Mouse (Mus musculus): Measurements from ENCODE around the gene Heatr5a. TPM values are rescaled to one million over a fixed set of nuclear protein-coding genes. Genes with fewer than 3 reads are reported as not detected.

The Heatr5a gene
- polyA plus RNA-seq, 1 experiment from 2014 or later = 12.7 TPM

DNA sequence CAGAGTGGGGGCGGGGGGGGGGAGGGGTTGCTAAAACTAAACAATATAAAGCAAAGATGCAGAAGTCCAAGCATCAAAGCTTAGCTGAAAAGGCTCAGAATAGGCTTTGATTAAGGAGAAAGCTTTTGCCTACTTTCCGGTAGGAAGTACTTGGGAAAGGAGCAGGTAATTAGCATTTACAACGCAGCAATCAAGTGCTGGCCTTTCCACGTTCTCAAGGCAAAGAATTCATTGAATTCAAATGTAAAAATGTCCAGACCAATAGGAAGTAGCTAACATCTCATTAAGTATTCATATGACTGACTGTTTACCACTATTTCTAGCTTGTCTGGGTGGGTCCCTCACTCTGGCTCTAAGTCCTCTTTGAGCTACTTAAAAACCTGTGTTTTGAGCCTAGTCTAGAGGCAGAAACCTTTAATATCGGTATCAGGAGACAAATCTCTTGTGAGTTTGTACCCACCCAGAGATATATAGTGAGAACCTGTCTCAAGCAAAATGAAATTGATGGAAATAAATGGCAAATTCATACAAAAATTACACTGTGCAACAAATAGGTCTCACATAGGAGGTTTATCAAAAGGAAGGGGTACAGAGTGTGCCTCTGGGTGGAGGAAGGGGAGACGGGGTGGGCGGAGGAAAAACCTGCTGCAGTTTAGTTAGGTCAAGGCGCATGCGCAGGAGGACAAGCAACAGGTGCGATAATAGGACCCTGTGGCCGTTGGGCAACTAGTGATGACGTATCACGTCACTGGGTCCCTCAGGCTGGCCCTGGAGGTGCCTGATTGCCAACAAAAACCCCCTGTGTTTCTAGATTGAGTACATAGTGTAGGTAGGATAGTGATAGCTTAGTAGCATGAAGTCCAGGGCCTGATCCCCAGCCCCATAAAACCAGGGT, 112.7 kb downstream of the Heatr5a start:
- no peak overlapping the region for H3K27ac ChIP-seq (replicated peaks)
- WGBS = 66% methylated on average over 13 of the region's 13 CpGs

DNA sequence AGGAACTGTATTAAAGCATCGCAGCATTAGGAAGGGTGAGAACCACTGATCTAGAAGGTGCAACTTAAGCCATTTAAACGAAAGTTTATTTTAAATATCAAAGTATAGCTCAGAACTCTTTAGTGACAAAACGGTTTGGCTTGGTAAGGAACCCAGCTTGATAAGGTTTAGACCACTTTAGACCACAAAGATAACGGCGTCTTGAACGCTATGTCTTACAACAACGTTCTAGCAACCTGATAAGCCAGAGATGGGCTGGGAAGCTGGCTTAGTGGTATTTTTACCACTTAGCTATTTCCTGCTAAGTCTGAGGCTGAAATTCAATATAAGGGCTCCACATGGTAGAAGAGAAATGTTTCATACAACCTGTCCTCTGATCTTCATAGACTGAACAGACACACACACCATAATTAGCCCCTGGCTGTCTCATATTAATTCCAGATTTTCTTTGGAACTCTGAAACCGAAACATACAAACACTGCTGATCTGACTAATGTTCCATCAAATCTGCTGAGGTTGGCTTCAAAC, 114.3 kb downstream of the Heatr5a start:
- 71% methylated on average over 8 of the region's 8 CpGs for WGBS
- H3K9me3 ChIP-seq (replicated peaks) = no peaks in the 10 kb centered on the region
- H3K27ac ChIP-seq (replicated peaks) = no peak overlapping the region
- no peaks in the 10 kb centered on the region for H3K36me3 ChIP-seq
- H3K27me3 ChIP-seq = no peaks in the 10 kb centered on the region
- no peak overlapping the region for H3K4me3 ChIP-seq (replicated peaks)
- H3K9ac ChIP-seq = no peak overlapping the region
- H3K4me2 ChIP-seq (replicated peaks) = no peak overlapping the region
- no peaks in the 10 kb centered on the region for H3K4me1 ChIP-seq
- ATAC-seq (ENCODE audit: insufficient number of reproducible peaks, low FRiP score, low TSS enrichment, low read depth) = no peak

More for the DNA sequence above, 112.7 kb downstream of the Heatr5a start:
- Histone ChIP-seq H3K4me2 (replicated peaks) (no peak overlapping the region), H3K4me1 (no peaks in the 10 kb centered on the region), H3K36me3 (no peaks in the 10 kb centered on the region), H3K4me3 (replicated peaks) (no peak overlapping the region), H3K9ac (no peak overlapping the region), H3K27me3 (no peaks in the 10 kb centered on the region), H3K9me3 (replicated peaks) (no peaks in the 10 kb centered on the region)
- no peak for ATAC-seq (ENCODE audit: insufficient number of reproducible peaks, low FRiP score, low TSS enrichment, low read depth)

DNA sequence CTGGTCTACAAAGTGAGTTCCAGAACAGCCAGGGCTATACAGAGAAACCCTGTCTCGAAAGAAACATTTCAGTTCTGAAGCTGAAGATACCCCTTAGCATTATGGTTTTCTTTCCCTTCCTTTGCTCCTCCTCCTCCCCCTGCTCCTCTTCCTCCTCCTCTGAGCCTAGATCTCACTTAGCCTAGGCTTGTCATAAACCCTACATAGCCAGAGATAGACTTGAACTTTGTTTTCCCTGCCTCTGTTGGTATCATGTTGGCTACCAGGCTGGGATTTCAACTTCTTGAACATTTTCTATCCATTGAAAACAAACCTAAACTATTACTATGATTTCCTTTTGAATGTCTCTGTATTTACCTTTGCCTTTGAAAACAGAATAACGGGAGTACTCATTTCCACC, 115.2 kb downstream of the Heatr5a start:
- H3K36me3 ChIP-seq = no peaks in the 10 kb centered on the region
- no peaks in the 10 kb centered on the region for H3K4me1 ChIP-seq
- no peak overlapping the region for H3K9ac ChIP-seq
- ATAC-seq (ENCODE audit: insufficient number of reproducible peaks, low FRiP score, low TSS enrichment, low read depth) = no peak
- WGBS = 90% methylated on average over 2 of the region's 2 CpGs
- H3K27me3 ChIP-seq = no peaks in the 10 kb centered on the region
- no peaks in the 10 kb centered on the region for H3K9me3 ChIP-seq (replicated peaks)
- no peak overlapping the region for H3K27ac ChIP-seq (replicated peaks)
- no peak overlapping the region for H3K4me3 ChIP-seq (replicated peaks)
- H3K4me2 ChIP-seq (replicated peaks) = no peak overlapping the region

DNA sequence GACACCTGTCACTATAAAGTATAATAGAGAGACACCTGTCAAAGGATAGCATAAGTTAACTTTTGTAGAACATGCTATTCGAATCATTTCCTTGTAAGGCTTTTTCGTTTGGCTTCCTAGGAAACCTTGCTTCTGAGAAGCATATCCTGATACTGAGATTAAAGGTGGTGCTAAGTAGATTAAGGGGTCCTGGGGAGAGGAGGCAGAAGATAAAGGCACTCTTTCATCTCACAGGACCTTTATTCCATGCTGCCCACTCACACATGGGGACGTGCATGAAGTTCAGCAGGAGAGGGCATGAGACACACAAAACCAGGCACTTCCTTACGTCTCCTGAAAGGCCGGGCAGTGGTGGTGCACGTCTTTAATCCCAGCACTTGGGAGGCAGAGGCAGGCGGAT, 115.7 kb downstream of the Heatr5a start:
- Histone ChIP-seq H3K4me1 (no peaks in the 10 kb centered on the region), H3K36me3 (no peaks in the 10 kb centered on the region), H3K27ac (replicated peaks) (no peak overlapping the region), H3K27me3 (no peaks in the 10 kb centered on the region), H3K9me3 (replicated peaks) (no peaks in the 10 kb centered on the region), H3K4me3 (replicated peaks) (no peak overlapping the region), H3K9ac (no peak overlapping the region), H3K4me2 (replicated peaks) (no peak overlapping the region)
- ATAC-seq (ENCODE audit: insufficient number of reproducible peaks, low FRiP score, low TSS enrichment, low read depth) = no peak
- 78% methylated on average over 7 of the region's 7 CpGs for whole genome bisulfite sequencing

DNA sequence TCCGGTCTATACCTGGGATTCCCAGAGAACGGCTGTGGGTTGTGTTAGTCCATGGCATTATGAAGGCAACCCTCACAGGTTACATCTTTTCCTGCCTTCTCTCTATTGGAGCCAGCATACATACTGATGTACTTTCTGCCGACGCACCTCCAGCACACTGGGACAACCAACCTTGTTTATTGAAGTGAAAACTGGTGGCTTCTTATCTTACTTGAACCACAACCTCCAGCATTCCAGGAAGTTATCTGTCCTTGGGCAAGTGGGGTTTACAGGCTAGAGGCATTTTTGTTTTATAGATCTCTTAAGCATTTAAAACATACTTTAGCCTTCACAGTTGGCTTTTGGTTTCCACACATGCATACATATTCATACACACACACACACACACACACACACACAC, 119.5 kb downstream of the Heatr5a start:
- Histone ChIP-seq H3K4me1 (no peaks in the 10 kb centered on the region), H3K9ac (no peak overlapping the region), H3K4me3 (replicated peaks) (no peak overlapping the region), H3K9me3 (replicated peaks) (no peaks in the 10 kb centered on the region), H3K36me3 (no peaks in the 10 kb centered on the region), H3K27me3 (no peaks in the 10 kb centered on the region), H3K4me2 (replicated peaks) (no peak overlapping the region), H3K27ac (replicated peaks) (no peak overlapping the region)
- WGBS = 90% methylated on average over 4 of the region's 4 CpGs
- ATAC-seq (ENCODE audit: insufficient number of reproducible peaks, low FRiP score, low TSS enrichment, low read depth) = no peak

GRCm38 (mm10) chr12:51851155-51851554, 120.0 kb downstream of the Heatr5a start:
- H3K27me3 ChIP-seq = no peaks in the 10 kb centered on the region
- H3K4me1 ChIP-seq = no peaks in the 10 kb centered on the region
- no peak overlapping the region for H3K4me3 ChIP-seq (replicated peaks)
- no peaks in the 10 kb centered on the region for H3K9me3 ChIP-seq (replicated peaks)
- no peak overlapping the region for H3K9ac ChIP-seq
- no peak overlapping the region for H3K4me2 ChIP-seq (replicated peaks)
- WGBS = 88% methylated on average over 3 of the region's 3 CpGs
- H3K27ac ChIP-seq (replicated peaks) = no peak overlapping the region
- H3K36me3 ChIP-seq = no peaks in the 10 kb centered on the region
- no peak for ATAC-seq (ENCODE audit: insufficient number of reproducible peaks, low FRiP score, low TSS enrichment, low read depth)

- Histone ChIP-seq H3K36me3 (no peaks in the 10 kb centered on the region), H3K4me1 (no peaks in the 10 kb centered on the region), H3K9me3 (replicated peaks) (no peaks in the 10 kb centered on the region), H3K4me2 (replicated peaks) (no peak overlapping the region), H3K9ac (no peak overlapping the region), H3K27me3 (no peaks in the 10 kb centered on the region), H3K27ac (replicated peaks) (no peak overlapping the region), H3K4me3 (replicated peaks) (no peak overlapping the region)
- no peak for ATAC-seq (ENCODE audit: insufficient number of reproducible peaks, low FRiP score, low TSS enrichment, low read depth)
- 84% methylated on average over 4 of the region's 4 CpGs for WGBS
These were observed 120.8 kb downstream of the Heatr5a start for GRCm38 (mm10) chr12:51850339-51850738.

GRCm38 (mm10) chr12:51849902-51850301, 121.2 kb downstream of the Heatr5a start:
- H3K27ac ChIP-seq (replicated peaks) = no peak overlapping the region
- 67% methylated on average over 2 of the region's 2 CpGs for WGBS
- H3K4me3 ChIP-seq (replicated peaks) = no peak overlapping the region
- H3K4me2 ChIP-seq (replicated peaks) = no peak overlapping the region
- ATAC-seq (ENCODE audit: insufficient number of reproducible peaks, low FRiP score, low TSS enrichment, low read depth) = no peak
- H3K9ac ChIP-seq = no peak overlapping the region
- no peaks in the 10 kb centered on the region for H3K27me3 ChIP-seq
- no peaks in the 10 kb centered on the region for H3K9me3 ChIP-seq (replicated peaks)
- H3K4me1 ChIP-seq = 0 out of 2 replicates have a peak, but pooled peaks cover 2% of the 10 kb centered on the region
- H3K36me3 ChIP-seq = no peaks in the 10 kb centered on the region

- peak overlapping the region; percentile 53 for H3K27ac ChIP-seq (replicated peaks)
- H3K4me3 ChIP-seq (replicated peaks) = no peak overlapping the region
- ATAC-seq (ENCODE audit: insufficient number of reproducible peaks, low FRiP score, low TSS enrichment, low read depth) = no peak
- 50% methylated on average over 9 of the region's 9 CpGs for WGBS
- H3K4me2 ChIP-seq (replicated peaks) = no peak overlapping the region
- H3K9ac ChIP-seq = no peak overlapping the region
- no peaks in the 10 kb centered on the region for H3K9me3 ChIP-seq (replicated peaks)
- H3K36me3 ChIP-seq = no peaks in the 10 kb centered on the region
- no peaks in the 10 kb centered on the region for H3K27me3 ChIP-seq
- H3K4me1 ChIP-seq = peaks cover 11% of the 10 kb centered on the region; the same call in 1 of the 2 replicates
These were observed 123.0 kb downstream of the Heatr5a start for GRCm38 (mm10) chr12:51847953-51848680.

DNA sequence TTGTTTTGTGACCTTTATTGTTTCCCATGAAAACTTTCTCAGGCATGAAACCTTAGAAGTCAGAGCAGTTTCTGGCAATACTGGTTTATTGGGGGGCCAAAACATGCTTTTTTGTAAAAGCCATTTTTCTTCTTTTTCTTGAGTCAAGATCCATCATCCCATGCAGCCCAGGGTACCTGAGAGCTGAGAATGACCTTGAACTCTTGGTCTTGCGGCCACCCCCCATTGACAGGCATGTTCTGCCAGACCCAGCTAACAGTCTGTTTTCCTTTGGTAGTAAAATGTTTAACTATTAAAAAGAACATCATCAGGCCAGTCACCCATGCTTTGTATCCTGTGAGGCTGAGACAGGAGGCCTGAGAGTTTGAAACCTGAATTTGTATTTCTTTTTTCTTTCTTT, 125.9 kb downstream of the Heatr5a start:
- Histone ChIP-seq H3K9ac (no peak overlapping the region), H3K27me3 (no peaks in the 10 kb centered on the region), H3K36me3 (no peaks in the 10 kb centered on the region), H3K4me2 (replicated peaks) (peak overlapping the region; percentile 67), H3K9me3 (replicated peaks) (no peaks in the 10 kb centered on the region), H3K27ac (replicated peaks) (peak overlapping the region; percentile 90; the same call in 1 of the 2 replicates), H3K4me3 (replicated peaks) (peak overlapping the region; percentile 62), H3K4me1 (peaks cover 11% of the 10 kb centered on the region; the same call in 1 of the 2 replicates)
- 0 out of 2 replicates have a peak, but pooled peaks have one; percentile 7 for ATAC-seq (ENCODE audit: insufficient number of reproducible peaks, low FRiP score, low TSS enrichment, low read depth)
- 35% methylated on average over 1 of the region's 1 CpGs for WGBS

DNA sequence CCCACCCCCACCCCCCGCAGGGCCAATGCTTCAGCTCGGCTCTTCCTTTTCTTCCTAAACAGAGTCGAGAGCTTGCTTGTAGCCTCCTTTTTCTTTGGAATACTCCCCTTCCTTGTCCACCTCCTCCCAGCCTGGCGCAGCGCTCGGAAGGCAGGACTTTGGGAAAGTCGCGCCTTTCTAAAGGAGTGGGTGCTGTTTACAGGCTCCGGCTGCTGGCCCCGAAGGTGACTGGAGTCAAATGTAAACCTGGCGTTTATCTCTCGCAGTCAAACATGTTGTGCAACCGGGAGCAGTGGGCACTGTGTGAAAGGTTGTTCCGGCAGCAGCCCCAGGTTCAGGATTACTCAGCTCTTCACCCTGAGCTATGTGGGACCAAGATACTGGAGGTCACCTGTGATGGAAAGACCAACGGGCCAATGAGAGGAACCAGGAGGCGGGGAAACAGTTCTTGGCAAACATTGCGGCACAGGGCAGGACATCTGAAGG, 126.3 kb downstream of the Heatr5a start:
- H3K27ac ChIP-seq (replicated peaks) = peak overlapping the region; percentile 90
- H3K36me3 ChIP-seq = no peaks in the 10 kb centered on the region
- peaks cover 11% of the 10 kb centered on the region; the same call in 1 of the 2 replicates for H3K4me1 ChIP-seq
- H3K4me2 ChIP-seq (replicated peaks) = peak overlapping the region; percentile 67
- H3K9me3 ChIP-seq (replicated peaks) = no peaks in the 10 kb centered on the region
- peak overlapping the region; percentile 62 for H3K4me3 ChIP-seq (replicated peaks)
- peak; percentile 94 for ATAC-seq (ENCODE audit: insufficient number of reproducible peaks, low FRiP score, low TSS enrichment, low read depth)
- no peaks in the 10 kb centered on the region for H3K27me3 ChIP-seq
- peak overlapping the region; percentile 51 for H3K9ac ChIP-seq
- under 1% methylated on average over 17 of the region's 17 CpGs for WGBS
